Mouse (Mus musculus): ENCODE data around the gene Galnt7.
A peak's percentile ranks its signal among the peaks of the same experiment; 100 is the strongest.

Gene Galnt7

DNA sequence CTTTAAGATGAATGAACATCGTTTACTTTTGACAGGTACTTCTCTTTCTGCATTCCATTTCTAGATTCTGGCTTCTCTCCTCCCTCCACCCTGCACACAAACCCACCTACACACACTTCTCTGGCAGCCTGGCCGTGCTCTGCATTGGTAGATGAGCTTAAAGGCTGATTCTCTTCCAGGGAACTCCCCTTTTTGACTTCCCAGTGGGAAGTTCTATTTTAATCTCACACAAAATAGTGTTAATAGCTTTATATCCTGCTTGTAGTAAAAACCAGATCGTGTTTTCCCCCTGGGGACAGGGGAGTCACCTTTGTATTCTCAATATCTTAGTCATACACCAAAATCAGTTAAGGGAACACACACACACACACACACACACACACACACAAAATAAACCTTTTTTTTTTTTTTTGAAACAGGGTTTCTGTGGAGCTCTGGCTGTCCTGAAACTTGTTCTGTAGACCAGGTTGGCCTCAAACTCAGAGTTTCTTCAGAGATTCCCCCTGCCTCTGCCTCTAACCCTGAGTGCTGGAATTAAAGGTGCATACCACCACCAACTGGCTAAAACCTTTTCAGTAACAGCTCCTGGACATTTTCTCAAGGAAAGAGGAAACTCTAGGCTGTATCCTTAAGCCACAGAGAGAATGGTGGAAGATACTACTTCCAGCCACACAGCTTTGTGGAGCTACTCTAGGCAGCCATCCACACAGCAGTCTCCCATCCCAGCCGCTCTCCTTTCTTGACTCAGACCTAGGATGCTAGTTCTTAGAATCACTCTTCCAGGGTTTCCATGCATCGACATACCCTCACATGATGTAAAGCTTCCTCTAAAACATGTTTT lies 24.7 kb downstream of the Galnt7 start:
- no peak for DNase-seq

DNA sequence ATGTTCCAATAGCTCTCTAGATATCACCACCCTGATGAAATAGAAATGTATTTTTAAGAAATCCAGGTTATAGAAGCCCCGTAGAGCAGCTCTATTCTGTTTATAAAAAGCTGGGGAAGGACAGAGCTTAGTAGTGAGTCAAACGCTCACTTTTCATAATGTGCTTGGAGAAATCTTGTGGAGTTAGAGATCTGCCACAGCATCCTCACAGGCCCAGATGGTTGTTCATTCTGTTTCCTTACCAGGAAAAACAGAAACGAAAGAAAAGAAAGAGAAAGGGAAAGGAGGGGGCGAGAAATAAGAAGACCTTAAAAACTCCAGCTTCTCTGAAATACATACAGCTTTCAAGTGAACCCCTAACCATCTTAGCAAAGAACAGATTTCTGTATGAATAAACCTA lies 28.9 kb downstream of the Galnt7 start:
- no peak for DNase-seq

DNA sequence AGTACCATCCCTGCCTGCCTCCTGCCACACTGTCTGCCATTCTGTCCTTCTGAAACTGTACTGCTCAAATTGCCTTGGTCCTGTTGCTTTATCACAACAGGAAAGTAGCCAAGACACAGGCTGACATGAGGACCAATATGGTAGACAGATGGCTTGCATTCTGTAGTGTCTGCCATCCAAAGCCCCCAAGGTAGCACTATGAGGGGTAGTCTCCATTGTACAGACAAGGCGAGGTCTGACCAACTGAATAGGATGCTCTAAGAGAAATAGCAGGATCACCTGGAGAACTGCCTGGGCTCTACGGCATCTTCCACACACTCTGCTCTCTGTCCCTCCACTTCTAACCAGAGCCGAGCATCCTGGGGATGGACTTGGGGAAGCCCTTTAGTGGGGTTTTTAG lies 29.8 kb downstream of the Galnt7 start:
- DNase-seq: peak; percentile 52

DNA sequence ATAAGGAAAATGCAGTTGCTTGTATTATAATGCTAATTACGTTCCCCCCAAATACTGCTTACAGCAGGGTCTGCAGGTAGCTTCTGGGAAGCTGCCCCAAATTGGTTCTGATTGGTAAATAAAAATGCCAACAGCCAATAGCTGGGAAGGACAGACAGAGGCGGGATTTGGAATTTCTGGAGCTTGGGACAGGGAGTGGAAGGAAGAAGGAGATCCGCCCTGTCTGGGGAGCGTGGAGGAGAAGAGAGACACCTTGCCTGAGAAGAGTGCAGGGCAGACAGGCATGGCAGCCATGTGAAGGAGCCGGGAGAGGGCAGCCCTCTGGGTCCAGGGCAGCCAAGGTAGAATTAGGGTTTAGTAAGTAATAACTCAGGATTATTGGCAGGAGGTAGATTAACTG lies 35.9 kb downstream of the Galnt7 start:
- DNase-seq: no peak

DNA sequence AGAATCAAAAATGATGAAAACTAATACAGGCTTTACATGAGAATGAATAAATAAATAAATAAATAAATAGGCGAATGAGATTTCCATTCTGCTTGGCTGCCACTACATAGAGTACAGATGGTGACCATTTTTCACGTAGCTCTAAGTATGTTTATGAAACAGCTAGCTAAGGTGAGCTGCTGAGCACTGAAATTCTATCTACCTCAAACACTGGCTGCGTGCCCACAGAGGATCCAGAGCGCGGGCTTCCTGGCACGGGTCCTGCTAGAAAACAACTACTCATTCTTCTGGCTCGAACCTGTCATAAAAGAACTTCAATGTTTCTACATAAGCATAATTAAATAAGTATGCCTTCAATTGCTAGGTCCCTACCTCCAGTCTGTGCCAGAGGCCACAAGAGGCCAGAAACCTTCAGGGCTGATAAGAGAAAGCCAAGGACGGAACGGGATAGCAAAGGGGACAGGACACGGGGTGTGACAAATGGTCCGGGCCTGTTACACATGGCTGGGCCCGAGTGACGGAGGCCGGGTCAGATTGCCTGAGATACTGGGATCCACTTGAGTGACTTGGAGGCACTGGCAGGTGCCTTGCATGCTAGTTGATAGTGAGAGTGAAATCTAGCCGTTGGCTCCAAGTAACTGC lies 37.7 kb downstream of the Galnt7 start:
- DNase-seq: peak; percentile 77

DNA sequence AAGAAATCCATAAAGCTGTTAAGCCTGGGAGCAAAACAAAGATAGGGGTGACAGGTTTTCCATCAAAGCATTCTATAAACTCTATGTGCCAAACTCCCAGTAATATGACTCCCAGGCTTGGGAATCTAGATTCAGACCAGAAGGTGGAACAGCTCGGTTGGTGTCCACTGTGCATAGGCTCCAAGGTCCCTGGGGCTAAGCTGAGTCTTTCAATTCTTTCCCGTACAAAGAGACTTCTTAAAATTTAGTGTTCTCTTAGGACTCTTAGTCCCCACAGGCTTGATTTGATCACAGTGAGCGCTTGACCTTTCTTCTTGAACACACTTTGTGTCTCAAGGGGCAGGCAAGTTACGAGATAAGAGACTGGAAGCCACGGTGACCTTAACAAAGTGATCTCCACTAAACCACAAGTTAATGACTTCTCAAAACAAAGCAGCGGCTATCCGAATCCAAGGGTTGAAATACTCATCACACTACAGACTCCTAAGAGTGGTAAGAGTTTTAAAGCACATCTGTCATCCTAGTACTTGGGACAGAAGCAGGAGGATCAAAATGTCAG lies 41.3 kb downstream of the Galnt7 start:
- no peak for DNase-seq

DNA sequence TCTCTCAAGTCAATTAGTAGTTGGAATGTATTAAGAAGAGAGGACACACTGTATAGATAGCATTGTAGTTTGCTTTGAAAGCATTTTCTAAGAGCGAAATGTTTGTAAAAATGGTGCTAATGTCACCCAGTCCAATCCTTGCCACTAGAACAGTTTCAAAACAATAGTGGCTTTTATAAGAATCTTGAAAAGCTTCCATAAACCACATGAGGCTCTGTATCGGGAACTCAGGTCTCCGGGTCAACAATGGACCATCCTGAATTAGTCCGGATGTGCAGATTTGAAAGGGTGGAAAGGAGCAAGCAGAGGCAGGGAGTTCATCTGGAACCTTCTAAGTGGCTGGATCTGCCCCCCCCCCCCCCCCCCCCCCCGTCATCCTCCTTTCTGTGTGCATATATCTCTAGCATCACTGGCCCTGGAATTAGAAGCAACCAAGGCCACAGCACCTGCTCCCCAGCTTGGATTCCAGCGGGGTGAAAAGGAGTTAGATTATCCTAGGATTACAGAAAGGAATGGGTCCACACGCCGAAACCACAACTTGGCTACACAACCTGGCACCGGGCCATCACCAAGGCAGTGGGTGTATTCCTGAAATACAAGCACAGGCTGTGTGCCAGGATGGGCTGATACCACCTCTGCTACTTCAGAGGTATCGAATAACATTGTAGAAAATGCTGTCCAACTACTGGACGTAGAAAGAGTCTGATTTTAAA lies 42.0 kb downstream of the Galnt7 start:
- DNase-seq: peak; percentile 66

DNA sequence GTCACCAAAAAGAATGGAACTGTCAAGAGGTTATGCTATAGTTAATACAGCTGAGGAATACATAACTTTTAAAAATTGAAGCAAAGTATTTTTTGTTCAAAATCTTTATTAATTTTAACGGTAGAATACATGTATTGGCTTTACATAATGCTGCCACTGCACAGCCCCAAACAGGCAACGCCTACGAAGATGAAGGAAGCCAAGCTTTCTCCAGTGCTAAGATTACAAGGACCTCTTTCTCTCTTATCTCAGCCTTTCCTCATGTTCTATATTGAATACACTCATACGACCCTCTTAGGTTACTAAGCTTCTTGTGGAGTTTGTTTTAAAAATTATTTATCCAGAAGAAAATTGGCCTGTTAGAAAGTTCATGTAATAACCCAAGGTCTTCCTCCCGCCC lies 50.3 kb downstream of the Galnt7 start:
- DNase-seq: no peak

DNA sequence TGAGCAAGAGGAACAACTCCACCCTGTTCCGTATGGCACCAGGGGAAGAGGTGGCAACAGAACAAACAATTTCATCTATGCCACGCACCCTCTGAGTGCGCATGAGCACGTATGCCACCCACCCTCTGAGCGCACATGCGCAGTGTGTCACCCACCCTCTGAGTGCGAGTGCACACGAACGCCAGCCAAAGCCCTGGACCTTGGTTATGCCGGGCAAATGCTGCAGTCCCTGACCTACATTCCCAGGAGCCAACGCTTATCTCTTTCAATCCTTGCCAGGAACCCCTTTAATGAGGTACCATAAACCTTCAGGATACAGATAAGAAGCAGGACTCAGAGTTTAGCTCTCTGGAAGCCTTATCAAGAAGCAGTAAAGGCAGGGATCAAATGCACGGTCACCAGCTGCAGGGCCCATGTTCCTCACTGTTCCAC lies 50.8 kb downstream of the Galnt7 start:
- peak; percentile 75 for DNase-seq

DNA sequence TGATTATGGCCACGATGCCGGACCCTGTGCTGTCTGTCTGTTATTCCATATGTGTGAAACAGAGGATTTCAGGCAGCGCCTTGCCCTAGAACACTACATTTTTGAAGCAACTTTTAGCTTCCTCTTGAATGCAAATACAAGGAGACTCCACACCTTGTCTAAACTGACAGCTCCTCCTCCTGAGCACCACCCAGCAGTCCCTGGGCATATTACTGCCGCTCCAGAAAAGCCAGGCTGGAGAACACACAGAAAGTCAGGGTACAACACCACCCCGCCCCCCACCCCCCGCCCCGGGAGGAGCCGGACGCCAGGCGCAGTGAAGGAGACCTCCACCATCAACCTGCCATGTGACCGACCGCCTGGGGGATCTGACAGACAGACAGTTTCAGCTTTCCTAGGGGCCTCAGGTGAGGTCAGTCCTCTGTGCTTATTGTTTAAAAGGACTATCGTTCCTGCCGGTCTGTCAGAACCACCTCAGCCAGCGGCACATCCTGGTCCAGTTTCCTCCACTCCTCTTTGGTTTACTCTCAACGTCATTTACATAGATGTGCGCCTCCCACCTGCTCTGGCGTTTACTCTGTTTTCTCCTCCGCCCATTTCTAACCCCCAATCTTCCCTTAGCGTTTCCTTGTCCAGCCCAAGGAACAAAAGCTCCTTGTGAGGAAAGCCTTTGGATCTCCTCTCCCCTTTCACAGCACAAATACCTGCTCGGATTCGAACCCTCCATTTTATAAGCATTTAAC lies 52.8 kb downstream of the Galnt7 start:
- DNase-seq: peak; percentile 26

DNA sequence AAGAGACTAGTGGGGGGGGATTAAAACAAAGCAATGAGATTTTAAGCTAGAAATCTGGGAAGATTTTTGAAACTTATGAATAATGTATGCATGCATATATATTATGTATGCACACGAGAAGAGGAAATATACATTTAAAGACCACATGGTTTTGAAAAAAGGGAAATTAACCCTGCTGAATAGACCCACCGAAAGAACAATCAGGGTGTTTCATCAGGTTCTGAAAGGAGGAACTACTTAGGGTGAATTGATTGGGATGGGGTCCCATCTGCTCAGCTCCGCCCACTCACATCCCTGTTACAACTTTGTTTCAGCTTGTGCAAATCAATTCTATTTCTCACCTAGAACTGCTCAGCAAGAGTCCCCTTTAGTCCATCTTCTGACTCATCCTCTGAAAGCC lies 57.0 kb downstream of the Galnt7 start:
- no peak for DNase-seq

DNA sequence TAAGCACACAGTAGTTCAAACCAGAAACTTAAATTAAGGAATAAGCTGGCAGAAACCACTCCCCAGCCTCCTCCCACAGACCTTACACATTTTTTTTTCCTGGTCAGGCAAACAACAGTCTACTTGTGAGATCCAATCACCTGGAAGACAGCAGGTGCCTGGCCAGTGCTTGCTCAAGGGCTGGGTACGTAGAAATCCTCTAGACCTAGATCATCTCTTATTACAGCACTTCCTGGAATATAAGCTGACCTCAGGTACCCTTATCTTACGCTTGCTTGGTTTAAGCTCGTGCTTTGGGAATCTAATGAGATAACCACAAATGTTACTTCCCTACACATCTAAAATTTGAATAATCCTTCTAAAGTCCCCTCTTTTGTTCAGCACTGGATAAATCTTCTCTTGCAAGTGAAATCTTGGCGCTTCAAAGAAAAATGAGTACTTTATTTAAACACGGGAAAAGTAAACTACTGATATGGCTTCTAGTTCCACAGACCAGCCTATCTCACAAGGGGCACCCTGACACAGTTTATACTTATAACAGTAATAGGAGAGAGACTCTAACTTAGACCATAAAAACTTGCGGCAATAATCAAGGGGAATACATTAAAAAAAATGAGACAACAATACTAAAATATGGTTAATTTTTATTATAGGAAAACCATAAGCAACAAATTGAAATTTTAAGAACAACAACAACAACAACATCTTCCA lies 58.5 kb downstream of the Galnt7 start:
- no peak for DNase-seq

DNA sequence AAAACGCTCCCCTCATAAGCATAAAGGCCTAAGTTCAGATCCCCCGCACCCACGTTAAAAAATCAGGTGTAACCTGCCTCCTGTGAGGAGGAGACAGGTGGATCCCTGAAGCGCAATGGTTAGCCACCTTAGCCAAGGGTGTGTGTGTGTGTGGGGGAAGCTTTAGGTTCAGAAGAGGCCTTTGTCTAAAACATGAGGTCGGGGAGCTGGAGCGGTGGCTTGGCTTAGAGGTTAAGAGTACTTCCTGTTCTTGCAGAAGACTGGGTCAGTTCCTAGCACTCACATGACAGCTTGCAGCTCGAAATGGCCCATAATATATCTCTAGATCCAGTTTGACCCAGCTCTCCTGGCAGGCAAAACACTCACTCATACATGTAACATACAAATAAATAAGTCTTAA lies 60.2 kb downstream of the Galnt7 start:
- DNase-seq: peak; percentile 10

DNA sequence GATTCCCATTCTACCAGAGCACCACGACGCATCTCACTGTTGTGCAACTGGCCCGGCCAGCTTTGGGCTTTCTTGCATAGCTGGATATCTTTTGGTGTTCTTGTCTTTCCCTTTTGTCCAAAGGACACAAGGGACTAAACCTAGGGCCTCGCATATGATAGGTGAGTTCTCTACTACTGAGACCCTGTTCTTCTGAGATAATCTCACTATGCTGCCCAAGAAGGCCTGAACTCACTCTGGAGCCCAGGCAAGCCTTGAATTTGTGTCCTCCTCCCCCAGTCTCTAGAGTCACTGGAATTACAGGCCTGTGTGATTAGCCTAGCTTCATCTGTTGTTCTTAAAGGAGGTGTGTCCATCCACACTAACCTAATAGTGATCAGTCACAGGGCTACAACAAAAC lies 61.2 kb downstream of the Galnt7 start:
- no peak for DNase-seq

DNA sequence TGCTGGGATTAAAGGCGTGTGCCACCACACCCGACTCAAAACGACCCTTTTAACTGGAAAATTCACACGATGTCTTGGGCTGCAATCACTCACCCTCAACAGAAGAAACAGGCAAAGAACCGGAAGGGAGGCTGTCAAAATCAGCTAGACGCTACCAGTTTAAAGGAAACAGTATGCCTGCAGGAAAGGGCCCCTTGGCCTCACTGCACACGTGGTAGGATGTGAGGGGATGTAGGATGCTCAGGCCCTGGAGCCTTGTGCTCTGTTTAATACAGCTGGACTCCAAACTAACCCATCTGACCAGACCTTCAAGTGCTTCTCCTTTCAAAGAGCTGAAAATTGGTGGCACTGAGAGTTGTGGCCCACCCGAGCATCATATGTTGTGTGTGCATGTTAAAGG lies 62.8 kb downstream of the Galnt7 start:
- no peak for DNase-seq

DNA sequence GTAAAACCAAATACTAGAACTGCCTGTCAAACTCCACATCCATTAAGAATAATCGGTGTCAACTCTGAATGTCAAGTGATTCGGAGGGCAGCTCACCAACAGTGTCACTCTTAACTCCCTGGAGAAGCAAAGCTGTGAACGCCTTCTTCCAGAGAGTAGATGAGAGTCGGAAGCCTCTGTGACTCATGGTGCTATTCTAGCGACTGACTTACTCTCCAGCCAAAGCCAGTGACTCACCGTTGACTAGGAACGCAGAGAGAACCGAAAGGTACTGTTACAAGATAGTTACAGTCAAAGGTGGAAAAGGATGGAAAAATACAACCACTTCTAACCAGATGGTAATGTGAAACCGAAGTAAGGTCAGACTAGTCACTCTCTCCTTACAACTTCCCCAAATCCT lies 63.7 kb downstream of the Galnt7 start:
- DNase-seq: no peak

DNA sequence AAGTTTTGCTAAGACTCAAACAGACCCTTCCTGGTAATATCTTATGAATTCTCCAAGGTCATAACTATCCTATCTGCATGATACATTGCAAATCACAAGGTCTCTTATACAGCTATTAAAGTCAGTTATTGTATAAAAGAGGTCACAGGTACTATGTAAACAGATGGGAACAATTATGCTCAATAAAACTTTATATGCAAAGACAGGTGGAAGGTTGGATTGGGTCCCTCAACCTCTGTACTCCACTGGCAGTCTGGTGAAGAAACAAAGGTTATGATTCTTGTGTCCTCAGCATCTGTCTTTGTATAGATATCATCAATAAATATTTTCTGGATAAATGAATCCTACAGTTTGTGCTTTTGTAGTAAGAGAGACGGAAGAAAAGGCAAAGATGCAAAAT lies 64.2 kb downstream of the Galnt7 start:
- no peak for DNase-seq

DNA sequence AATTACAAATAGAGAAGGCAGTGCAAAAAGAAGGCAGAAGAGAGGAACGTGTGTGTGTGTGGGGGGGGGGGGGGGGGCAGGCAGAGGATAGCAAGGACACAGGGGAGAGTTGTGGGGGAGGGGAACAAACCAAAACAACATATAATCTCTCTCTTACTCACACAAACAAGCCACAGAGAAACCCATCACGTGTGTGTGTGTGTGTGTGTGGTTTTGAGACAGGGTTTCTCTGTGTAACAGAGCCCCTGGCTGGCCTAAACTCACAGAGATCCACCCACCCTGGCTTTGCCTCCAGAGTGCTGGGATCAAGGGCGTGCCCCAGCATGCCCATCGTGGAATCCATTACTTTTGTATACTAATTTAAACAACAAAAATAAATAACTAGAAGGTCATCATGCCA lies 66.2 kb downstream of the Galnt7 start:
- DNase-seq: no peak

DNA sequence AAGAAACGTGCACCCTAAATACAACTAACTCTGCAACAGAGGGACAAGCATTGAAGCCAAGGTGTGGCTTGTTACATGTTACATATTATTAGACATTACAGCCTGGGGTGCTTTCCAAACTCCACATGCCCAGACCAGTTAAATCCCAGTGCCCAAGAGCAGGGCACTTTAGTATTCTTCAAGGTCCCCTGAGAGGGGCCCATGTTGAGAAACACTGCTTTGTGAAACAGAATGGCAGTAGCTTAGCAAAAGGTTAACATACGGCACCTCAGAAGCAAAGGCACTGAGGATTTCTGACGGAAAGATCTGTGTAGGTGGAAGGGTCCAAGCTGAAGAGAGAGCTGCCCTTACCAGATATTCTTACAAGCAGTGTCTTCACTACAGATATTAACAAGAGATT lies 67.0 kb downstream of the Galnt7 start:
- DNase-seq: no peak

DNA sequence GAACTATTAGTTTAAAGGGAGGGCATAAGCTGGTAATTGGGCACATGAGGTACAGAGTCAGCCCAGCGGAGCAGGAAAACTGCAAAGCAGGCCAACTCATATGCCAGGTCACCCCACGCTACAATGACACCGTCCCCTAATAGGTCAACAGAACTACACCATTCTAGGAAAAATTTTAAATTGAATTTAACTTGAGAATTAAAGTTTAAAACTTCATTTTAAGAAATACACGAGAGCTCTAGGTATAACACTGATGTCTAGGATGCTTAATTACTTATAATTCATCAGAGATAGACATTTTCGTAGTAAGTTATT lies 67.7 kb downstream of the Galnt7 start:
- DNase-seq: peak; percentile 47

DNA sequence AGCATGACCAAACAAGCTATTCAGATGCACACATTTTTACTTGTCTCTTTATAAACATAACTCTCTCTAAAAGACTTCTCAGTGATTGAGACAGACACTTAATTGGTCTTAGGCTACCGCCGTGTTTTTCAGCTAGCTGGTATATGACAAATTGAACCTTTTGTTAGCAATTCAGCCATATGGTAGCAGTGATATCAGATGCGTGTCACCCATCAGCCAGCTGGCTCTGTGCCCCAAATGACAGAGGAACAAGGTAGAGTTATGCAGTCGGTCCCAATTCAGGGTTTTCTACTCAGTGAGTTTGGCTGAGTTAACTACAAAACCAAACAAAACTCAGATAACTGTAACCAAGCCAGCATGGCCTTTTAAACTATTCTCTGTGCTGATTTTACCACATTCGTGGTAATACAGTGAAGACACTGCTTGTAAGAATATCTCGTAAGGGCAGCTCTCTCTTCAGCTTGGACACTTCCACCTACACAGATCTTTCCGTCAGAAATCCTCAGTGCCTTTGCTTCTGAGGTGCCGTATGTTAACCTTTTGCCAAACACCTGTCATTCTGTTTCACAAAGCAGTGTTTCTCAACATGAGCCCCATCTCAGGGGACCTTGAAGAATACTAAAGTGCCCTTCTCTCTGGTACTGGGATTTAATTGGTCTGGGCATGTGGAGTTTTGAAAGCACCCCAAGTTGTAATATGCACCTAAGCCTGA lies 68.3 kb downstream of the Galnt7 start:
- peak; percentile 93 for DNase-seq

DNA sequence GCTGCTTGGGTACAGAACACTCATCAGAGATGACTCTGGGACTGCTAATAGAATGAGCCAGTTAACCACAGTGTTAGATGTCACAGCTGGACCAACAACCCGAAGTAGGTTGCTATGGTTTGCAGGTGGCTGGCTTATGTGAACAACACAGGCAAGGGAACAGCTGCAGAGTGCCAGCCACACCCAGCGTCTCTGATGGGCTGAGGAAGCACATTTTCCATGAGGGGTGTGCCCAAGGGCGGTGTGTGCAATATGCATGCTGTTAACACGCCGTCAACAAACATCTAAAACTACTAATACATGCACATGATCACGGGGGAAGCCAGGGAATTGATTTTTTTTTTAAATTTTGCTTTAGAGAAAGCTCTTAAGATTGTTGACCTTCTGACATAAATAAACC lies 73.0 kb downstream of the Galnt7 start:
- DNase-seq: no peak
